In the genomic region with DNA sequence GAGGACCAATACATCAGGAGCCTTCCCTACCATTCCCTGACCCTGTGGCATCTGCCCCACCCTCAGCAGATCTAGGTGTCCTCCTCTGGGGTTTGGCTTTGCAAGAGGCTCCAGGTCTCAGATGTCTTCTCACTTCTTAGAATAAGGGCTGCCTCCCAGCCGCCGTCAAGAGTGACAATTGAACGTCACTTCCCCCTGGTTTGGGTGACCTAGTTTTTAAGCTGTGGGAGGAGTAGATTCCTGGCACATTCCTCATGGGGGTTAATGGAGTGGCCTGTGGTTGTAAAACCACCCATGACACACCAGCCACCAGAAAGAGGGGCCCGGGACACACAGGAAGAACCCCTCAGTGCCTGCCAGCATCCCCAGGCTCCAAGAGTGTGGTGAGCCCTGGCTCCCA, we compare ENCODE assay signal across 12 mouse cellular contexts. TPM values are rescaled to one million over a fixed set of nuclear protein-coding genes. Genes with fewer than 3 reads are reported as not detected.
DNase-seq lines count a peak whose midpoint lies in the region; ATAC-seq and TF ChIP-seq lines count a peak whose summit lies in the region.
"Had no signal": no experiment of that assay in that cellular context is flagged by ENCODE, and none has a peak within 500 bp of the region (broad histone marks: within the 10 kb centered on the region; RNA-seq: fewer than 3 reads in every experiment).

No protein-coding gene starts in this region.

- WGBS in heart, embryonic 12.5 days, result 54% methylated on average over 4 of the region's 4 CpGs
- WGBS in lung, adult 2 months, result 41% methylated on average over 4 of the region's 4 CpGs
- WGBS in intestine, postnatal 0 days, result 51% methylated on average over 4 of the region's 4 CpGs

- no peak overlapping the region for H3K9ac ChIP-seq in heart, embryonic 12.5 days
- no peak overlapping the region; the same call in 1 of the 2 replicates for H3K9ac ChIP-seq in intestine, postnatal 0 days (ENCODE audit: low read depth, low read length)
- H3K9ac ChIP-seq: heart, embryonic 13.5 days; lung, embryonic 15.5 days had no signal

- no peak for ATAC-seq in heart, embryonic 12.5 days (ENCODE audit: insufficient number of reproducible peaks, low FRiP score)
- no peak for ATAC-seq in intestine, postnatal 0 days
- ATAC-seq: forebrain, embryonic 16.5 days; intestine, embryonic 16.5 days had no signal

- peaks cover 25% of the 10 kb centered on the region for H3K4me1 ChIP-seq in heart, embryonic 12.5 days (replicated peaks)
- H3K4me1 ChIP-seq in lung, adult 2 months (ENCODE audit: control insufficient read depth, insufficient read depth, low read length), result peaks cover 2% of the 10 kb centered on the region
- H3K4me1 ChIP-seq in intestine, postnatal 0 days (replicated peaks; ENCODE audit: control insufficient read depth, insufficient read depth, low read length), result no peaks in the 10 kb centered on the region

- TF ChIP-seq CTCF in lung, adult 2 months (IDR thresholded peaks at IDR 0.05; ENCODE audit: insufficient read depth, low read length), result no peak
- TF ChIP-seq CTCF in intestine, postnatal 0 days (IDR thresholded peaks at IDR 0.05; ENCODE audit: low read depth), result no peak

- no peak overlapping the region for H3K27ac ChIP-seq in heart, embryonic 12.5 days (ENCODE audit: poor library complexity, severe bottlenecking)
- no peak overlapping the region for H3K27ac ChIP-seq in intestine, postnatal 0 days (ENCODE audit: low read depth, low read length)
- H3K27ac ChIP-seq: heart, embryonic 13.5 days; lung, embryonic 15.5 days had no signal

- no peak overlapping the region for H3K4me3 ChIP-seq in heart, embryonic 12.5 days
- no peak overlapping the region for H3K4me3 ChIP-seq in lung, adult 2 months (replicated peaks; ENCODE audit: extremely low read depth, low read depth, low read length)
- no peak overlapping the region for H3K4me3 ChIP-seq in intestine, postnatal 0 days (ENCODE audit: low read depth, low read length)
- H3K4me3 ChIP-seq: heart, embryonic 13.5 days; lung, embryonic 15.5 days had no signal

- H3K9me3 ChIP-seq in heart, embryonic 12.5 days (replicated peaks), result no peaks in the 10 kb centered on the region
- H3K9me3 ChIP-seq in intestine, postnatal 0 days (ENCODE audit: control insufficient read depth), result no peaks in the 10 kb centered on the region
- H3K9me3 ChIP-seq: heart, embryonic 13.5 days; lung, embryonic 15.5 days had no signal

- H3K36me3 ChIP-seq in heart, embryonic 12.5 days, result no peaks in the 10 kb centered on the region
- H3K36me3 ChIP-seq in intestine, postnatal 0 days (ENCODE audit: control insufficient read depth, insufficient read depth), result no peaks in the 10 kb centered on the region
- H3K36me3 ChIP-seq: heart, embryonic 13.5 days; lung, embryonic 15.5 days had no signal

- no peak overlapping the region; the same call in 1 of the 2 replicates for H3K4me2 ChIP-seq in heart, embryonic 12.5 days
- H3K4me2 ChIP-seq in intestine, postnatal 0 days (replicated peaks; ENCODE audit: low read depth), result no peak overlapping the region
- H3K4me2 ChIP-seq: heart, embryonic 13.5 days; lung, embryonic 15.5 days had no signal

- H3K27me3 ChIP-seq in heart, embryonic 12.5 days (replicated peaks), result peaks cover 9% of the 10 kb centered on the region; the same call in 1 of the 2 replicates
- no peaks in the 10 kb centered on the region for H3K27me3 ChIP-seq in intestine, postnatal 0 days (replicated peaks; ENCODE audit: control insufficient read depth, insufficient read depth, low read length)
- H3K27me3 ChIP-seq: lung, embryonic 15.5 days had no signal

- peak; percentile 95 for DNase-seq in heart, adult 11 months
- peak; percentile 73 for DNase-seq in lung, postnatal 10 days
- DNase-seq in lung, adult 2 months, result no peak
- DNase-seq in lung, postnatal 4 days, result peak; percentile 30 to 59
- DNase-seq in spleen, postnatal 10 days (ENCODE audit: low spot score in 2 of 2), result no peak
- no peak for DNase-seq in embryo, embryonic 10.5 days (ENCODE audit: low spot score)

- TF ChIP-seq POLR2A in lung, adult 2 months (IDR thresholded peaks at IDR 0.05; ENCODE audit: borderline replicate concordance, extremely low read depth, low read depth, low read length), result no peak

RNA-seq across cellular contexts. Expression of a gene that starts 50.3 kb away (rescaled TPM):
- 33.9 and 34.9 TPM in 2 replicates for polyA plus RNA-seq in heart, embryonic 12.5 days (2016; fragmentation: Nextera tagmentation; extraction: Ambion mirVana)
- polyA plus RNA-seq in lung, adult 2 months (2012; rRNA removed), result 64.9 and 78.0 TPM in 2 replicates
- 39.4 and 44.9 TPM in 2 replicates for polyA plus RNA-seq in intestine, postnatal 0 days (2015; fragmentation: Nextera tagmentation; extraction: Ambion mirVana)

RNA-seq across cellular contexts. Expression of a gene that starts 58.8 kb away (rescaled TPM):
- polyA plus RNA-seq in heart, embryonic 12.5 days (2016; fragmentation: Nextera tagmentation; extraction: Ambion mirVana), result 3.7 and 4.1 TPM in 2 replicates
- 66.9 and 71.0 TPM in 2 replicates for polyA plus RNA-seq in lung, adult 2 months (2012; rRNA removed)
- polyA plus RNA-seq in intestine, postnatal 0 days (2015; fragmentation: Nextera tagmentation; extraction: Ambion mirVana), result 9.1 and 9.2 TPM in 2 replicates

Comparison
In these comparisons a context has a peak if more than half of its experiments do, and no peak if none do; other contexts are left out.
1. DNase-seq: peak in heart, adult 11 months (single experiment), lung, postnatal 10 days (single experiment) and lung, postnatal 4 days (2 of 2); none in lung, adult 2 months (single experiment), spleen, postnatal 10 days (0 of 2) and embryo, embryonic 10.5 days (single experiment).